Mouse (Mus musculus) left cerebral cortex, adult 2 months (tissue): ENCODE measurements around the gene Plcd1. TPM values are rescaled to one million over a fixed set of nuclear protein-coding genes. Genes with fewer than 3 reads are reported as not detected.

Experiments used
- DNase-seq, 2 experiments: peaks; one replicate each; pipeline ENCODE4 v3.0.0; 2021 to 2022; ENCODE audit warnings: low spot score in 2 of 2, mixed read lengths in 1 of 2; ENCODE audit errors: extremely low spot score in 1 of 2
- H3K27ac ChIP-seq: fragments of 200-600 bp; 2 replicates; pipeline ENCODE4 v1.8.1; 2022
- H3K4me3 ChIP-seq: fragments of 200-600 bp; 2 replicates; pipeline ENCODE4 v1.8.1; 2022
- CTCF ChIP-seq: fragments of 200-600 bp; IDR thresholded peaks from 2 replicates; pipeline ENCODE4 v1.8.1; 2022; ENCODE audit warnings: antibody characterized with exemption, mild to moderate bottlenecking, moderate library complexity
- intact Hi-C: fragments of 180-260 bp; cut with DNase I; formaldehyde crosslinking; loops from one replicate; pipeline ENCODE4 v1.15.1; 2025
- microRNA-seq, 2 experiments: library from miRNA; unstranded; fragments of <30 nt; microRNA quantifications; one replicate each; pipeline ENCODE4 v1.2.0; 2021
- total RNA-seq, 2 experiments: library from RNA; stranded (reverse); gene quantifications; 2 replicates each; pipeline ENCODE4 v1.2.3; 2021

Gene Plcd1
- total RNA-seq, 2 experiments from 2014 or later, result 15.2 to 16.2 TPM

GRCm38 (mm10) chr9:119028226-119029195, 64.8 kb downstream of the Plcd1 start:
- intact Hi-C loops, result loop anchor here (1.0 to 2.0 kb wide), 2 partner anchors 103 to 108 kb away; no protein-coding TSS in a partner anchor
- DNase-seq, result no peak
- no peak overlapping the region for H3K27ac ChIP-seq
- H3K4me3 ChIP-seq, result no peak overlapping the region
- TF ChIP-seq CTCF, result no peak

GRCm38 (mm10) chr9:119027337-119027736, 66.0 kb downstream of the Plcd1 start:
- no peak overlapping the region for H3K27ac ChIP-seq
- intact Hi-C loops, result no loop called here
- no peak overlapping the region for H3K4me3 ChIP-seq
- no peak for TF ChIP-seq CTCF
- DNase-seq, result no peak

GRCm38 (mm10) chr9:119025832-119026331, 67.4 kb downstream of the Plcd1 start:
- Histone ChIP-seq H3K4me3 (no peak overlapping the region), H3K27ac (no peak overlapping the region)
- no peak for DNase-seq
- TF ChIP-seq CTCF, result no peak; the same call in 1 of the 2 replicates
- intact Hi-C loops, result no loop called here

GRCm38 (mm10) chr9:119025263-119025662, 68.0 kb downstream of the Plcd1 start:
- no peak for TF ChIP-seq CTCF
- Histone ChIP-seq H3K27ac (no peak overlapping the region), H3K4me3 (no peak overlapping the region)
- no peak for DNase-seq
- intact Hi-C loops, result no loop called here

GRCm38 (mm10) chr9:119021731-119022130, 71.6 kb downstream of the Plcd1 start:
- no peak for TF ChIP-seq CTCF
- no peak for DNase-seq
- no peak overlapping the region for H3K27ac ChIP-seq
- no peak overlapping the region for H3K4me3 ChIP-seq
- intact Hi-C loops, result no loop called here

Small RNA genes within 50 kb of the gene (microRNA-seq; reads per million reads assigned to microRNA genes)
- gene Mir26a-1, result 6.9 to 38.7 reads per million in 2 experiments

Other genes starting within 250 kb of the Plcd1 start
- gene Ctdspl, start 167.0 kb downstream of the Plcd1 start, total RNA-seq, result 10 to 100 TPM; 33.9 to 37.5 TPM
- gene Vill, start 40.7 kb downstream of the Plcd1 start, total RNA-seq, result 1 to 10 TPM; 8.3 to 8.9 TPM
- gene Dlec1, start 9.0 kb upstream of the Plcd1 start, total RNA-seq, result 1 to 10 TPM; 2.8 to 3.8 TPM
- gene Acaa1b, start 63.6 kb upstream of the Plcd1 start, total RNA-seq, result 1 to 10 TPM; 1.8 TPM
- gene Gm47289, start 65.7 kb upstream of the Plcd1 start, total RNA-seq, result not detected
- gene Slc22a13, start 115.6 kb upstream of the Plcd1 start, total RNA-seq, result under 1 TPM in 1 of 2 experiments, not detected in 1; 0.23 TPM
- 10 to 100 TPM; 31.1 to 33.9 TPM for gene Oxsr1, start 228.9 kb upstream of the Plcd1 start, total RNA-seq
- 10 to 100 TPM; 69.9 to 73.6 TPM for gene Acaa1a, start 246.2 kb upstream of the Plcd1 start, total RNA-seq
- 1 to 10 TPM; 4.6 to 5.5 TPM for gene Myd88, start 247.9 kb upstream of the Plcd1 start, total RNA-seq